ENCODE assay signal across 17 mouse cellular contexts in genomic region chr8:7219300-7219699, GRCm38 (mm10).
"Had no signal": no experiment of that assay in that cellular context is flagged by ENCODE, and none has a peak within 500 bp of the region (broad histone marks: within the 10 kb centered on the region; RNA-seq: fewer than 3 reads in every experiment).

No protein-coding gene starts in this region.

- H3K27ac ChIP-seq: lung, embryonic 15.5 days; macrophage; midbrain, embryonic 13.5 days; midbrain, embryonic 15.5 days; neural tube, embryonic 12.5 days; stomach, embryonic 15.5 days; stomach, postnatal 0 days had no signal

- H3K27me3 ChIP-seq: lung, embryonic 15.5 days; megakaryocyte, embryonic 14.5 days; midbrain, embryonic 13.5 days; midbrain, embryonic 15.5 days; neural tube, embryonic 12.5 days; stomach, embryonic 15.5 days had no signal

- H3K4me1 ChIP-seq: lung, embryonic 15.5 days; megakaryocyte, embryonic 14.5 days; midbrain, embryonic 13.5 days; midbrain, embryonic 15.5 days; neural tube, embryonic 12.5 days; stomach, embryonic 15.5 days had no signal

- DNase-seq: lung, adult 2 months; lung, postnatal 14 days; lung, postnatal 36 days; right cerebral cortex, postnatal 14 days; thymus, adult 2 months; thymus, postnatal 25 days; thymus, postnatal 4 days had no signal

- H3K9me3 ChIP-seq: lung, embryonic 15.5 days; megakaryocyte, embryonic 14.5 days; midbrain, embryonic 13.5 days; midbrain, embryonic 15.5 days; neural tube, embryonic 12.5 days; stomach, embryonic 15.5 days had no signal

- H3K36me3 ChIP-seq: lung, embryonic 15.5 days; midbrain, embryonic 13.5 days; midbrain, embryonic 15.5 days; neural tube, embryonic 12.5 days; stomach, embryonic 15.5 days had no signal

- ATAC-seq: lung, postnatal 0 days; midbrain, embryonic 13.5 days; midbrain, embryonic 15.5 days had no signal

- H3K4me2 ChIP-seq: lung, embryonic 15.5 days; midbrain, embryonic 11.5 days; midbrain, embryonic 13.5 days; midbrain, embryonic 15.5 days; neural tube, embryonic 12.5 days; stomach, embryonic 15.5 days had no signal

- H3K9ac ChIP-seq: lung, embryonic 15.5 days; midbrain, embryonic 13.5 days; midbrain, embryonic 15.5 days; neural tube, embryonic 12.5 days; stomach, embryonic 15.5 days had no signal

- H3K4me3 ChIP-seq: lung, embryonic 15.5 days; megakaryocyte, embryonic 14.5 days; midbrain, embryonic 13.5 days; midbrain, embryonic 15.5 days; neural tube, embryonic 12.5 days; stomach, embryonic 15.5 days had no signal
